Mouse (Mus musculus) myocyte (in vitro differentiated cells): Measurements from ENCODE around the gene Hoxa4.

ENCODE experiments used
- E2F4 ChIP-seq: IDR thresholded peaks from one replicate; pipeline ENCODE4 v1.6.1; 2011; ENCODE audit warnings: mild to moderate bottlenecking, control low read depth, moderate library complexity; ENCODE audit not compliant: insufficient read depth
- MAX ChIP-seq: IDR thresholded peaks from one replicate; pipeline ENCODE4 v1.6.1; 2011; ENCODE audit warnings: low read depth, mild to moderate bottlenecking, control low read depth
- MYOD1 ChIP-seq, 3 experiments: IDR thresholded peaks; one replicate each; pipeline ENCODE4 v1.6.1; 2011; ENCODE audit warnings: control low read depth in 2 of 3, low read depth in 2 of 3, mild to moderate bottlenecking in 2 of 3, moderate library complexity in 1 of 3; ENCODE audit not compliant: insufficient read length in 2 of 3, control insufficient read depth in 1 of 3
- MYOG ChIP-seq, 3 experiments: IDR thresholded peaks; one replicate each; pipeline ENCODE4 v1.6.1; 2011; ENCODE audit warnings: control low read depth in 2 of 3, low read depth in 2 of 3, mild to moderate bottlenecking in 2 of 3; ENCODE audit not compliant: insufficient read length in 2 of 3, control insufficient read depth in 1 of 3, insufficient read depth in 1 of 3
- POLR2A ChIP-seq: IDR thresholded peaks from one replicate; pipeline ENCODE4 v1.6.1; 2011; ENCODE audit warnings: low read depth, mild to moderate bottlenecking, control low read depth, moderate library complexity; ENCODE audit not compliant: insufficient read length
- SRF ChIP-seq: IDR thresholded peaks from one replicate; pipeline ENCODE4 v1.6.1; 2011; ENCODE audit warnings: low read depth; ENCODE audit not compliant: control insufficient read depth, insufficient read length

GRCm38 (mm10) chr6:52200751-52201250 is 9.2 kb upstream of the Hoxa4 start:
- TF ChIP-seq POLR2A (no peak), E2F4 (no peak), MYOD1 (IDR thresholded peaks at IDR 0.05; ENCODE audit: control insufficient read depth in 1 of 3, insufficient read length in 2 of 3, low read depth in 2 of 3) (no peak), MYOG (IDR thresholded peaks at IDR 0.05; ENCODE audit: control insufficient read depth in 1 of 3, insufficient read depth in 1 of 3, insufficient read length in 2 of 3, low read depth in 2 of 3) (no peak), MAX (no peak), SRF (no peak)
